Mouse (Mus musculus): Measurements from ENCODE around the gene Olfr9. TPM values are rescaled to one million over a fixed set of nuclear protein-coding genes. Genes with fewer than 3 reads are reported as not detected.
"Not testable (repeated sequence)": the region's sequence is repeated elsewhere in the genome, so short reads cannot be mapped to it uniquely, and the experiment has no call there.

Olfr9 gene
- total RNA-seq, 2 experiments from 2014 or later, result not detected

DNA sequence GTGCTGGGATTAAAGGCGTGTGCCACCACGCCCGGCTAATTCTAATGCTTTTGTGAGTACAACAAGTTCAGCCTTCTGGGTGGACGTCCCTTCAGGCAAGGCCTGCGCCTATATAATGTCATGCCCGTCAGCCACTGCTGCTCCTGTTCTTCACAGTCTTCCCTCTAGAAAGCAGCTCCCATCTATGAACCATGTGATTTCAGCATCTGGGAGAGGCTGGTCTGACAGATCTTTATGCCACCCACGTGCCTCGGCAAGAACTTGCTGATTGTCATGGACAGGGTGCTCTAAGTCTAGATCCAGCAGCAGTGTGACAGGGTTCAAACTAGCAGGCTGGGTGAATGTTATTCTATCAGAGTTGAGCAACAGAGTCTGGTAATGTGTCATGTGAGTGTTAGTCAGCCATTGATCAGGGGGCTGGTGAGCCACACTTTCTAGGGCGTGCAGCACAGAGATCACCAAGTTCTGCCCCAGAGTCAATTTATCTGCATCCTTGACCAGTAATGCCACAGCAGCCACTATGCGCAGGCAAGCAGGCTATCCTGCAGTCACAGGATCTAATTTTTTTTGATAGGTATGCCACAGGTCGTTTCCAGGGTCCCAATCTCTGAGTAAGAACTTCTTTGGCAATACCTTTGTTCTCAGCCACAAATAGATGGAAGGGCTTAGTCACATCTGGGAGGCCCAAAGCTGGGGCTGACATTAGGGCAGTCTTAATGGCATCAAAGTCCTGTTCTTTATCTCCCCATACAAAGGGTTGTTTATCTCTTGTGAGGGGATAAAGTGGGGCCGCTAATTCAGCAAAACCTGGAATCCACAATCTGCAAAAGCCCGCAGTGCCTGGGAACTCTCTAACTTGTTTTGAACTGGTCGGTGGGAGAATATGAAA is 15.0 kb downstream of the Olfr9 start:
- no peak for DNase-seq (ENCODE audit: low spot score in 2 of 2)

- no peak for DNase-seq (ENCODE audit: low spot score in 2 of 2)
These were observed 21.1 kb downstream of the Olfr9 start, which contains the start of gene Olfr763 for GRCm38 (mm10) chr10:129010288-129010841. Olfr763 (plus strand) TSS chr10:129010791.

DNA sequence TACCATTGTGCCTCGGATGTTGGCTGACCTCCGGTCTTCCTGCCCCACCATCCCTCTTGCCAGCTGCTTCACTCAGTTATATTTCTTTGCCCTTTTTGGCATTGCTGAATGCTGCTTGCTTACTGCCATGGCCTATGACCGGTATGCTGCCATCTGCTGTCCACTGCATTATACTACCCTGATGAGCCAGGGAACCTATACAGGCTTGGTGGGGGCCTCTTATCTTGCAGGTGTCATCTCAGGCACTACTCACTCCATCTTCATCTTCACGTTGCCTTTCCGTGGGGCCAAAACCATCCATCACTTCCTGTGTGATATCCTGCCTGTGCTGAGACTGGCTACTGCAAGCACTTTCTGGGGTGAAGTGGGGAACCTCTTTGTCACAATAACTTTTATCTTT is 22.3 kb downstream of the Olfr9 start:
- DNase-seq (ENCODE audit: low spot score in 2 of 2), result not testable (repeated sequence)

- no peak for DNase-seq (ENCODE audit: low spot score in 2 of 2)
These were observed 25.2 kb downstream of the Olfr9 start for GRCm38 (mm10) chr10:129014477-129014876.

- DNase-seq (ENCODE audit: low spot score in 2 of 2), result no peak
These were observed 34.1 kb downstream of the Olfr9 start for GRCm38 (mm10) chr10:129023319-129023718.

DNA sequence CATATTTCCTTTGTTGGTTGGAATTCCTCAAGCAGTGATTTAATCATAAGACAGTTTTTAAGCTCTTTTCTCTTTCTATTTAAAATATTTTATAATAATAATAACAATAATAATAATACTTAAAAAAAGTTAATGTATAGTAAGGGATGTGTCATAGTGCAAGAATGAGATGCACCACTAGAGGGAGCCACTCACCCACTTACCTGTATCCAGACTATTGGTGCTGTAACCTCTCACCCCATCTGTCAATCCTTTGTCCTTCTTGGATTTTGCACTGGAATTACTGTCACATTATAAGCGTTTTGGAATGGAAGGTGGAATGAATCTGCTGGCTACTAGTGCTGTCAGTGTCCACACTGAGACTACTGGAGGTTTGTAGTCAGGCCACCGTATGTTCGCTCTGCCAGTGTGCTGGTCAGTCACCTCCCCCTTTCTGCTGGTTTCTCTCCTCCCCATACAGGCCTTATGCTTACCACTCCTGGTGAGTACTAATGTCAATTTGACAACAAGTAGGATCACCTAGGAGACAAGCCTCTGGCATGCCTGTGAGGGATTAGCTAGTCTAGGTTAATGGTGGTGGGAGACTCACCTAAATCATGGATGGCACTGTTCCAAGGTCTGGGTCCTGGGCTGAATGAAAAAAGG is 36.9 kb downstream of the Olfr9 start:
- DNase-seq (ENCODE audit: low spot score in 2 of 2), result peak; percentile 24 to 27

- DNase-seq (ENCODE audit: low spot score in 2 of 2), result no peak
These were observed 39.1 kb downstream of the Olfr9 start for GRCm38 (mm10) chr10:129028343-129028742.

DNA sequence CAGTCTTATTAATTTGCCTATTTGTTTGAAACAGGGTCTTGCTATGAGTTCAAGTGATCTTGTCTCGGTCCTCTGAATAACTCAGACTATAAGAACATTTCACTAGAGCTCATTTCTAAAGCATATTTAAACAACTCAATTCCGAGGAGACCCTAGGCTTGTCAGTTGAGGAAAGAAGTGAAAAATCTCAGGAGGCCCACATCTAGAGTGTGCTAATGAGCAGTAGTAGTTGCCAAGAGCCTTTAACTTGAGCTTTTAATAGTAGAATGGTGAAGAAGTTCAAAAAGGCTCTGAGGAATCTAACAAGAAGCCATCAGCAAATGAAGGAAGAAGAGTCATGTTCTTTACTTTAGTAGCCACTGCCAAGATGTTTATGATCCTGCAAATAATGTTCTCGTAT is 50.6 kb downstream of the Olfr9 start, which contains the start of gene Olfr764-ps1:
TSS of gene Olfr764-ps1 (minus strand) at position 101 of the 400 bp plus-strand sequence.
- no peak for DNase-seq (ENCODE audit: low spot score in 2 of 2)

Other genes with a start within 250 kb of the Olfr9 start
- gene Dgka, start 244.6 kb upstream of the Olfr9 start, total RNA-seq (2021), result 10 to 100 TPM; 16.3 to 18.1 TPM
- 10 to 100 TPM; 21.6 to 23.8 TPM for gene Pym1, start 241.5 kb upstream of the Olfr9 start, total RNA-seq (2021)
- 10 to 100 TPM; 33.1 to 41.7 TPM for gene Mmp19, start 198.5 kb upstream of the Olfr9 start, total RNA-seq (2021)
- 10 to 100 TPM; 60.0 to 67.1 TPM for gene Dnajc14, start 185.4 kb upstream of the Olfr9 start, total RNA-seq (2021)
- gene Tmem198b, start 185.1 kb upstream of the Olfr9 start, total RNA-seq (2021), result 1 to 10 TPM; 6.7 to 7.6 TPM
- 10 to 100 TPM; 52.6 to 53.4 TPM for gene Sarnp, start 172.1 kb upstream of the Olfr9 start, total RNA-seq (2021)
- 10 to 100 TPM; 45.2 to 52.3 TPM for gene Ormdl2, start 167.8 kb upstream of the Olfr9 start, total RNA-seq (2021)
- 1 to 10 TPM; 1.4 to 1.9 TPM for gene Gdf11, start 97.7 kb upstream of the Olfr9 start, total RNA-seq (2021)
- gene Cd63, start 88.4 kb upstream of the Olfr9 start, total RNA-seq (2021), result 100 to 1,000 TPM; 288 to 358 TPM
- gene Rdh5, start 66.5 kb upstream of the Olfr9 start, total RNA-seq (2021), result 10 to 100 TPM in 1 of 2 experiments, 1 to 10 TPM in 1; 9.8 to 11.8 TPM
- gene Bloc1s1, start 65.4 kb upstream of the Olfr9 start, total RNA-seq (2021), result 100 to 1,000 TPM; 177 to 191 TPM
- gene Itga7, start 55.6 kb upstream of the Olfr9 start, total RNA-seq (2021), result 10 to 100 TPM; 10.7 to 25.7 TPM
- under 1 TPM; 0.32 to 0.33 TPM for gene Mettl7b, start 28.4 kb upstream of the Olfr9 start, total RNA-seq (2021)
- gene Olfr763, start 21.4 kb downstream of the Olfr9 start, total RNA-seq (2021), result not detected
- not detected for gene Olfr764-ps1, start 50.5 kb downstream of the Olfr9 start, total RNA-seq (2021)
- not detected for gene Olfr765, start 60.6 kb downstream of the Olfr9 start, total RNA-seq (2021)
- not detected for gene Olfr766-ps1, start 79.5 kb downstream of the Olfr9 start, total RNA-seq (2021)
- gene Olfr767, start 93.5 kb downstream of the Olfr9 start, total RNA-seq (2021), result not detected
- not detected for gene Olfr768, start 109.9 kb downstream of the Olfr9 start, total RNA-seq (2021)
- not detected for gene Olfr769, start 128.4 kb downstream of the Olfr9 start, total RNA-seq (2021)
- gene Olfr770, start 149.6 kb downstream of the Olfr9 start, total RNA-seq (2021), result not detected
- not detected for gene Olfr771, start 175.3 kb downstream of the Olfr9 start, total RNA-seq (2021)
- not detected for gene Olfr772, start 188.5 kb downstream of the Olfr9 start, total RNA-seq (2021)
- not detected for gene Olfr773, start 198.0 kb downstream of the Olfr9 start, total RNA-seq (2021)
- gene Olfr774, start 246.8 kb downstream of the Olfr9 start, total RNA-seq (2021), result not detected

Measured in adrenal gland, adult 18-20 months (tissue).